Mouse (Mus musculus): ENCODE measurements around the gene Prune2. TPM values are rescaled to one million over a fixed set of nuclear protein-coding genes. Genes with fewer than 3 reads are reported as not detected.

The Prune2 gene
- total RNA-seq (2015; ENCODE audit: low replicate concordance), result not detected in 2 replicates
- total RNA-seq (2017; ENCODE audit: low replicate concordance), result 0.09 TPM in 1 of 2 replicates, not detected in the other

DNA sequence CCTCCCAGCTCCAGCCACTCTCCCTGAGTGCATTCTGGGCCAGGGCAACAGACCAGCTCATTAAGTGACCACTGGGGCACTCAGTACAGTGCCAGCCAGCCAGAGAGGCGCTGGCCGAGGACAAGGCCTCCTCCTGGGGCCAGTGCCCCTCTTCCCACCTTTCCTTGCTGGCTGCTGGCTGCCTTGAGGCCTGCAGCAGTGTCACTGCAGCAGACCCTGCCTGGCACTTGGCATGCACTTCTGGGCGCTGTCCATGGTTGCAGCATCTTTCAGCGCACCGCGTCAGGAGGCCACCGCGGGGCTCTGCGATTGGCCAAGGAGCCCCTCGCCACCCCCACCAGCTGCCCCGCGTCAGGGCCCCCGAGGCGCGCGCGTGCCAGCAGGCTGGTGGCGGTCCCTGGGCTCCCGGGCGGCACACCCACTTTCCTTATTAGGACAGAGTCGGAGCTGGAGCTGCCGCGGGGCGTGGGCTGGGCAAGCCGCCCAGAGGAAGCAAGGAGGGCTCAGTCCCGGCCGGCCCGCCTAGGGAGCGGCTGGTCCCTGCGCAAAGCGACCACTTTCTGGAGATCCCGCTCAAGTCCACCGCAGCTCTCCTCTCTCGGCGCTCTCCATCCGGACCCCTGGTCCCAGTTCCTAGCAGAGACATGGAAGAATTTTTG, at the start of gene Prune2:
Gene Prune2, plus strand, starts transcription at position 506 of the 659 bp plus-strand sequence.
- no peak for ATAC-seq (replicated peaks; ENCODE audit: low FRiP score, poor library complexity, severe bottlenecking)

DNA sequence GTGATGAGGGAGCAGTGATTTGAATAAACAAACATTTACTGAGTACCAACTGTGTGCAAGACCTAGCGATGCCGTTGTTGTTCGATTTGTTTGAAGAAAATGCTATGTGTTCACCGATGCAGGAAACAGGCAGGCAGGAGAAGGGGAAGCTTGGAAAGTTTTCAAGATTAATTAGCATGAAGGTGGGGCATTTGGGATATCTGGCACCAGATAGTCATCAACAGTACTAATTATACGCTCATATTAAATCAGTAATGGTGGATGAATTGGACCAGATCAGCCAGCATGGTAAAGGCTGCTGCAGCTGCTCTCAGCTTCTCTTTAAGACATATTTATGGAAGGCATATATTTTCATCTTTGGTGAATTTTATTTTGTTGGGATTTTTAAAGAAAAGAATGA, 44.4 kb upstream of the Prune2 start:
- no peak for ATAC-seq (replicated peaks; ENCODE audit: low FRiP score, poor library complexity, severe bottlenecking)

- no peak for ATAC-seq (replicated peaks; ENCODE audit: low FRiP score, poor library complexity, severe bottlenecking)
Observed at GRCm38 (mm10) chr19:16924516-16924915, 31.4 kb upstream of the Prune2 start.

- no peak for ATAC-seq (replicated peaks; ENCODE audit: low FRiP score, poor library complexity, severe bottlenecking)
Observed at GRCm38 (mm10) chr19:16934664-16935063, 21.3 kb upstream of the Prune2 start.

GRCm38 (mm10) chr19:16948794-16949313, 7.1 kb upstream of the Prune2 start:
- ATAC-seq (replicated peaks; ENCODE audit: low FRiP score, poor library complexity, severe bottlenecking), result no peak

GRCm38 (mm10) chr19:16949341-16949740, 6.6 kb upstream of the Prune2 start:
- no peak for ATAC-seq (replicated peaks; ENCODE audit: low FRiP score, poor library complexity, severe bottlenecking)

DNA sequence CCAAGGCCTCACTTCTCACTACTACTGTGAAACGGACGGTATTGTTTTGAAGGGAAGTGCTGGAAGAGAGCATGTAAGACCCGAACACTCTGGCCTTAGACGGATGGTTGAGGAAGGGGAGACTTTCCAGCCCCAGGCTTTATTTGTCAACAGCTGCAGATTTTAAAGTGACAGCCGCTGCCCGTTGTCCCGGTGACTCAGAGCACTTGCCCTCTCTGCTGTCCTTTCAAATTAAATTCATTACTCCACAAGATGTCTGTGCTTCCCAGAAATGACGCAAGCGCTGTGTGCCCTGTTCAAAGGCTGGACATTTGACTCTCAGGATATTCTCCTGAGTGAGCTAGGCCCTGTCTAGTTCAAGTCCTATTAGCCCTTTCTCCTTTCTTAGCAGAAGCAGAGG, 5.9 kb upstream of the Prune2 start:
- no peak for ATAC-seq (replicated peaks; ENCODE audit: low FRiP score, poor library complexity, severe bottlenecking)

- no peak for ATAC-seq (replicated peaks; ENCODE audit: low FRiP score, poor library complexity, severe bottlenecking)
Observed at GRCm38 (mm10) chr19:16950664-16951363, 5.1 kb upstream of the Prune2 start.

- ATAC-seq (replicated peaks; ENCODE audit: low FRiP score, poor library complexity, severe bottlenecking), result no peak
Observed at GRCm38 (mm10) chr19:16954736-16955135, 1.2 kb upstream of the Prune2 start.

DNA sequence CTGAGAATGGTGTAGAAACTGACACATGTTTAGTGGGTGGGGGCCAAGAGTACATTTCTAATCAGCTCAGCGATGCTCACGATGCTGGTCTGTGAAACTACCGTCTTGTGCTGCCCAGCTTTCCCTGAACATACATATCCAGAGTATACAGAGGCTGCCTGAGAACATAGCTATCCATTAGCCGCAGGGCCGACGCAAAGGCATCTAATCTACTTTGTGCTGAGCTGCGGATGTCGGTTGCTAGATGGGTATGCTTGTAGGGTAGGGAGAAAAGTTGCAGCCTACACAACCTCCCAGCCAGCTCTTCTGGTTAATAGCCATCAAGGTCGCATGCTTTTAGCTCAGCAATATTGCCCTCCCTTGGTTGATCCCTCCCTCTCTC, 696 bp upstream of the Prune2 start:
- no peak for ATAC-seq (replicated peaks; ENCODE audit: low FRiP score, poor library complexity, severe bottlenecking)

DNA sequence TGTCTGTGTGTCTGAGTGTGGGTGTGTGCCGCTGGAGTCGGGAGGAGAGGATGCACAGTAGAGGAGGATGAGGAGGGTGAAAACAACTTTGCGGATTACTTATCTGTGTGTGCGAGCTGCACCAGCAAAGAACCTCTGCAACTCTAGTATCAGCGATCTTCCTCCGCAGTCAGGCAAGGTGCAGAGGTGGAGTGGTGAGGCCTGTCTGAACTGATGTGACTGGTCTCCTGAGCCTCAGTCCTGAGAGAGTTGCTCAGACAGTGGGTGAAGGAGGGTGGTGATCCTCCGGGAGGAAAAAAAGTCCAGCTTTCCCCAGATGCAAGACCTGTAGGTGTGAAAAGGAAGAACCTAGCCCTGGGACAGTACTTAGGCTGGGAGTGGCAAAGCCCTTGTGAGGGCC, 401 bp downstream of the Prune2 start:
- no peak for ATAC-seq (replicated peaks; ENCODE audit: low FRiP score, poor library complexity, severe bottlenecking)

- no peak for ATAC-seq (replicated peaks; ENCODE audit: low FRiP score, poor library complexity, severe bottlenecking)
Observed at GRCm38 (mm10) chr19:16959051-16959450, 3.1 kb downstream of the Prune2 start.

DNA sequence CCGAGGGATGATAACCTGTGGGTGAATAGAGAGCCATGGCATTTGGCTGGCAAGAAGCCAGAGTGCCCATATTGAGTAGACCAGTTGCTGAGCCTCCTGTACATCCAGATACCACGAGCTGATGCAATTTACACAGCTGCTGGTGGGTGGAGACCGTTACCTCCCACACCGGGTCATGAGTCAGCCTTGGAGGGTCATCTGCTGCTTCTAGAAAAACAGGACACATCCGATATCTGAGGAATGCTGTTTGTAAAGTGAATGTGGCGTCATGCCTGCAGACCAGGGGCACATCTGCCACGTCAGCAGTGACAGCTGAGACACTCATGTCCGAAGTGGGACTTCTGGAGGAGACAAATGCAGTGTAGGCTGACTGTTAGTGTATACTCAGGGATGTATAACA, 3.6 kb downstream of the Prune2 start:
- no peak for ATAC-seq (replicated peaks; ENCODE audit: low FRiP score, poor library complexity, severe bottlenecking)

- ATAC-seq (replicated peaks; ENCODE audit: low FRiP score, poor library complexity, severe bottlenecking), result no peak
Observed at GRCm38 (mm10) chr19:16961036-16961435, 5.1 kb downstream of the Prune2 start.

DNA sequence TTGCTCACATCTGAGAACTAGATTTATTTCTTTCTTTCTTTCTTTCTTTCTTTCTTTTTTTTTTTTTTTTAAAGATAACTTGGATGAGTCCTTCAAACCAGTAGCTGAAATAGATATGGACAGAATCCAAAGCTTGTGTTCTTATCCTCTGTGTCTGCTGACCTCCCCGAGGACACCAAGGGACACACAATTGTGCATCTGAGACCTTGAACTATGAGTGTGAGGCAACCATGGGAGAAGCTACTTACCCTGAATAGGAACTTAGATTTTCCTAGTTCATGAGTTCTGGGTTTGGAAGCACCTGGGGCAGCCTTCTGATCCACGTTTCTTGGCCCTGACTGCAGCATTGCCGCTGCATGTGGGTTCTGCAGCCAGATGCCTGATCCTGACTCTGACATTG, 7.3 kb downstream of the Prune2 start:
- ATAC-seq (replicated peaks; ENCODE audit: low FRiP score, poor library complexity, severe bottlenecking), result no peak

DNA sequence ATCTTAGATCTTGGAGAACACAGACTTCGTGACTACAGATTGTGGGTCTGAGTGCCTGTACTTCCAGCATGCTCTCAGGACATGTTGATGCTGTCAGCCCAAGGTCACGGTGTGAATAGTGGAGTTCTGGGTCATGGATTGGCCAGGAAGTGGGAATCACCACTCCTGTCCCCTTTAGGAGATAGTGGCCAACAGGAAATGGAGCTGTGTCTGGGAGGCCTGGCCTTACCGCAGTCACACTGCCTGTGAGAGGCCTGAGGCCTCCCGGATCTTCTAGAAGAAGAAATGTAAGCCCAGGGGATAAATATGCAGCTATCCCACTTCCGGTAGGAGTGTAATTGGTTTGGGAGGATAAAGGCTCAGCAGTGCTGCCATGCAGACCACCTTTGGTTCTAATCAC, 12.8 kb downstream of the Prune2 start:
- no peak for ATAC-seq (replicated peaks; ENCODE audit: low FRiP score, poor library complexity, severe bottlenecking)

DNA sequence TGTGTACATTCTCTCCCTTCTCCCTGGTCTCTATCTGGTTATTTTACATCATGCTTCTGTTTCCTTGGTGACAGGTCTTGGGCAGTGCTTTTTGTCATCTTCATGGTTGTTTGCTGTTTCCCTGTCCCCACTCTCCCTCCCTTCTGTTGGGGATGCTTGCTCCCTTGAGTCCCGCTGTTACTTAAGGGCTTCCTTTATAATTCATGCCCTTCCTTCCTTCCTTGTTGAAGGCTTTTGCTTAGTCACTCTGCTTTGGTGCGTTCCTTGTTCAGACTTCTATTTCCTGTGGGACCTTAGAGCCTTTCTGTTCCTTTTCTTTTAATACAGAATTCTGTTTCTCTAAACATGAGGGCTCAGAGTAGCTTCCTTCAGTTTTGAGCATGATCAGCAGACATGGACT, 14.7 kb downstream of the Prune2 start:
- ATAC-seq (replicated peaks; ENCODE audit: low FRiP score, poor library complexity, severe bottlenecking), result no peak

- no peak for ATAC-seq (replicated peaks; ENCODE audit: low FRiP score, poor library complexity, severe bottlenecking)
Observed at GRCm38 (mm10) chr19:16978910-16979309, 23.0 kb downstream of the Prune2 start.

DNA sequence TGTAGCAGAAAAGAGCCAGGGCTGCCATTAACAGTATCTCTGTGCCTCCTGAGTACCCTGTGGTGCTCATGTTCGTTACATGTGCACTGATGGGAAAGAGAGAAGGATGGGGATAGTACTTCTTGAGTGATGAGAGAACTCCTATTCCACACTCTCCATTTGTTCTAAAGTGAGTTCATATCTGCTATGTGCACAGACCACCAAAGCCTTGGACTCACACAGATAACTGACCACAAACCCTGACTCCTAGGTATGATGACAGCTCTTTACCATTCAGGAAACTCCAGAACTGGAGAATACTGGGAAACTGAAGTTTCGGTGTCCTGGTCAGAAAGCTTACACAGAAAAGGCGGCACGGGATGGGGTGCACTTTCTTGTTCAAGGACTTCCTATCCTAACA, 25.8 kb downstream of the Prune2 start:
- ATAC-seq (replicated peaks; ENCODE audit: low FRiP score, poor library complexity, severe bottlenecking), result no peak

- no peak for ATAC-seq (replicated peaks; ENCODE audit: low FRiP score, poor library complexity, severe bottlenecking)
Observed at GRCm38 (mm10) chr19:16984897-16985296, 29.0 kb downstream of the Prune2 start.

- no peak for ATAC-seq (replicated peaks; ENCODE audit: low FRiP score, poor library complexity, severe bottlenecking)
Observed at GRCm38 (mm10) chr19:16987984-16988383, 32.1 kb downstream of the Prune2 start.
